Mouse (Mus musculus): ENCODE measurements around the gene Vsig10.
"Not testable (repeated sequence)": the region's sequence is repeated elsewhere in the genome, so short reads cannot be mapped to it uniquely, and the experiment has no call there.

Gene Vsig10

DNA sequence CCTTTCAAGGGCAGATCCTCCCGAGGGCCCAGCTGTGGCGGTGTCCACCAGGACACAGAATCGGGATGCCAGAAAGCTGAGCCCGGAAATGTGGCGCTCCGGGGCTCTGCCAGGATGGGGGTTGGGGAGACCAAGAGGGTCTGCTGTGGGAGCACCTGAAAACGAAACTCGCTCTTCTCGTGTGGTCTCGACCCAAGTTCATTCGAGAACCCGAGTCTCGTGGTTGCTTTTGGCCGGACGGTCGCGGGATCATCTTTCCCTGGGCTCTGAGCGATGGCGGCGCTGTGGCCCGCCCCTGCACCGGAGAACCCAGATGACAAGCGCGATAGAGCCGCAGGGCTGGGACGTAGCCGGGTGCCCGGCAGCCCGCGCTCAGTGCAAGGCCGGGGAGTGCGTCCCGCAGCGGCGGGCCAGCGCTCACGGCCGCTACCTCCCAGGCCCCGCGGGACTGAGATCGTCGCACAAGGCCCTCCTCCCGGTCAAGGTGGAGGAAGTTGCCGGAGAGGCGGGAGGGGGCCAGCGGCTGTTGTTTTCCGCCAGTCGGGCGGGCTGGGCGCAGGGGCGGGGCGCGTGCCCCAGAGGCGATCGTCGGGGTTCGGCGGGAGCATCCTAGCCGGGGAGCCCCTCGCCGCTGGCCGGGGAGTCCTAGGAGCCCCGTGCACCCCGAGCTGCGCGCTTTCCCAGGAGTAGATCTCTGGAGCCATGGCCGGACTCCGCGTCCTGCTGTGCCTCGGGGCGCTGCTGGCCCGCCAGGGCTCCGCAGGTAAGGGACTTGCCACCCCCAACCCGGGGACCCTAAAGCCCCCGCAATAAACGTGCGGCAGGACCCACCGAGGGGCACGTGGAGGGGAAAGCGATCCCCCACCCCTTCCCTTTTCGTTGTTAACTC lies at the start of gene Vsig10:
Gene Vsig10 (plus strand): TSS at position 343 of the 889 bp plus-strand sequence.
- peak; percentile 19 for DNase-seq (ENCODE audit: low spot score)

DNA sequence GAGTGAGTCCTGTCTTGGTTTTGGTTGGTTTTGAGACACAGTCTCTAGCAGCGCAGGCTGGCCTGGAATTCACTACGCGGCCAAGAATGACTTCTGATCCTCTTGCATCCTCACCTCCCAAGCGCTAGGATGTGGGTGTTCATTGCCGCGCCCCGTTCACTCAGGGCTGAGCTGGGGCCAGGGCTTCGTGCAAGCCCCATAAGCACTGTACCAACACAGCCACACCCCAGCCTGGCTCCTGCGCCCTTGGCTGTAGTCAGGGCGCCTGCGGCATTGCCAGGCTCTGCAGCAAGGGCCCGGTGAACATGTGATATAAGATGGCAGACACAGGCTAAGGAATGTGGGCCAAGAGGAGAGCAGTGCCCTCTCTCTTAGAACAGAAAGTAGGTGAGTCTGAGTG lies 49.5 kb upstream of the Vsig10 start:
- no peak for DNase-seq (ENCODE audit: low spot score)

DNA sequence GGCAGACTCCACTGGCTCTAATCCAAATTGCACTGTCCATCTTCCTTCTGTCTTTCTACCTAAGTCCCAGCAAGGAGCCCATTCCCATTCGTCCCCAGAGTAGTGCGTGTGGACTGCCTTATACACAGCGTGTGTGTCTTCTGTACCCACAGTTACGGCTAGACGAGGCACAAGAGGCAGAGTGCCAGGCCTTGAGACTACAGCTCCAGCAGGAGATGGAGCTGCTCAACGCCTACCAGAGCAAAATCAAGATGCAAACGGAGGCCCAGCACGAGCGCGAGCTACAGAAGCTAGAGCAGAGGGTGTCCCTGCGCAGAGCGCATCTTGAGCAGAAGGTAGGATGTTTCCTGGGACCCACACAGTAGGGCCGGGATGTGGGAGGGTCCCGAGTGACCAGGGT lies 46.9 kb upstream of the Vsig10 start:
- DNase-seq (ENCODE audit: low spot score): no peak

DNA sequence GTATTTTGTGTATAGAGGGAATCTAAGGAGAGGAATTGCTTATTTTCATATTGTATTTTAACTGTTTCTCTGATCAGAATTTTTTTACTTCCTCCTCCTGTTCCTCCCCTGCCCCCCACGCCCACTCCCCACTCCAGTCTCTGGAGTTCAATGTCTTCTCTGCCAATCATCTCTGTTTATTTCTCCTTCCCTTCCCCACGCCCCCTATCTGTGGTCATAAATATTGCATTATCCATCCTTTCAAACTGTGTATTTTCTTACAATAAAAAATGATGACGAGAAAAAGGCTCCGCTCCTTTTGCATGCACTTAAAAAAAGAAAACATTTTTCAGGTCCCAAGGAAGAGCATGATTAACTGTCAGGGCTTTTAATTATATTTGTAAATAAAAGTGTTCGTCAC lies 44.1 kb upstream of the Vsig10 start:
- no peak for DNase-seq (ENCODE audit: low spot score)

DNA sequence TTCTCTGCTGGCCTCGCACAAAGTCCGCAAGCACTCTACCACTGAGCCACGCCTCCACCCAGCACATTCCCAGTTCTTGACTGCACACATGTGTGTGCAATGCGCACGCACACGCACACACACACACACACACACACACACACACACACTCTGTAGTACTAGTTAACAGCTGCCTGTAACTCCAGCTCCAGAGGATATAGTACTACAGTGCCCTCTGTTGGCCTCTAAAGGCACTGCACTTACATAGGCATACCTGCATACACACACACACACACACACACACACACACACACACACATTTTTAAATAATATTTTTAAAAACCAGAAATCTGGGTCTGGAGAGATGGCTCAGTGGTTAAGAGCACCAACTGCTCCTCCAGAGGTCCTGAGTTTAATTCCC lies 41.1 kb upstream of the Vsig10 start:
- DNase-seq (ENCODE audit: low spot score): no peak

DNA sequence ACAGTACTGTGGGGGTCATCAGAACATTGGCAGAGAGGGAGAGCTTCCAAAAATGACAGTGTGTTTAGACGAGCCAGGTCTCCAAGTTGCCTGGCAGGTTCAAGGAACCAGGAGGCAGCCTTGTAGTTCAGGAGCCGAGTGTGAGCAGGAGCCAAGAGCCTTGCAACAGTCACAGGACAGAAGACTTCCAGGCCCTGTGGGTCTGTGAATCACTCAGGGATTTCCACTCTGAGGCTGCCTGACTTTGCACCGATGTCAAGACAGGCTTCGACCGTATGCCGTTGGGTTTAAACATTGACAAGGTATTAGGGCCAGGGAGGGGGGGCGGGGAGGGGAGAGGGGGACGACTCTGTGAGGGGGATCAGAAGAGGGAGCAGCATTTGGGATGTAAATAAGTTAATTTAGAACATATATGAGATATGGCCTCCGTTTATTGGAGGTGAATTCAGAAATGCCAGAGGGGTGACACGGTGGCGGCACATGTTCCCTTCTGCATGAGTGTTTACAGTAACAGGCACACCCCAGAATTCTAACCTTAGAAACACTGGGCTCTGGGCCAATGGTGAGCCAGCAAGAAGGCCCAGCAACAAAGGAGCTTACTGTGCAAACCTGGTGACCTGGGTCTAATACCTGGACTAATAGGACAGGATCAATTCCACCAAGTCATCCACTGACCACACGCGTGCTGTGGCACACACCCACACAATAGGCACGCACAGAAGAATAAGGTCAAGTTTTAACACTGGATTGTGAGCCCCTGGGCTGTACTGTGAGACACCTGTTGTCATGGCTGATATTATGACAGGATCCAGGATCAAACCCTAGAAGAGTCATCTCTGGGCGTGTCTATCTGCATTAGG lies 39.8 kb upstream of the Vsig10 start:
- no peak for DNase-seq (ENCODE audit: low spot score)

DNA sequence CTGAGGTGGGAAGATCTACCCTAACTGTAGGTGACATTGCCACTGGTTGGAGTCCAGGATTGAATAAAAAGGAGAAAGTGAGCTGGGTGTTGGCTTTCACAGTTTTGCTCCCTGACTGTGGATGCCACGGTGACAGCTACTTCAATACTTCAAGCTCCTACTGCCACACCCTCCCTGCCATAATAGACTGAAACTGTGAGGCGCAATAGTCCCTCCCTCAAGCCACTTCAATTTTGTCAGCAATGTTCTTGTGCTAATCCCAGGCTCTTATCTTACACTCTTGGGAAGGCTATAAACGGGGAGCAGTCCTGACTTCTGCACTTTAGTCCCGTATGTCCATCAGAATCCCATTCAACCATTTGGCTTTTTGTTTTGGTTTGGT lies 39.2 kb upstream of the Vsig10 start:
- no peak for DNase-seq (ENCODE audit: low spot score)

DNA sequence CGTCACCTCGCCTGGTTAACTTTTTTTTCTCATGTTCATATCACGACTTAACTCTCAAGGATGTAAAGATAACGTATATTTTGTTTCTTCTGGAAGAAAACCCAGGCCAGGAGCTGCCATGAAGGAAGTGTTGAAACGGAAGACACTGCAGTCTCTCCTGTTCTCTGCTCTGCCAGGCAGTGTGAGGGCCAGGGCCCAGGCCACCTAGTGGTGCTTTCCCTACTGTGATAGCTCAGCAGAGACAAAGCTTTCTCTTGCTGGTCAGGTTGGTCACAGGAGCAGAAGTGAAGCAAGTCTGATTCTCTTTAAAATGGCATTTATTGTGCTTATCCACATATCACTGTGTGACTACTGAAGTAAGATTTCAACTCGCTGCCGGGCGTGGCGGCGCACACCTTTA lies 37.3 kb upstream of the Vsig10 start:
- no peak for DNase-seq (ENCODE audit: low spot score)

DNA sequence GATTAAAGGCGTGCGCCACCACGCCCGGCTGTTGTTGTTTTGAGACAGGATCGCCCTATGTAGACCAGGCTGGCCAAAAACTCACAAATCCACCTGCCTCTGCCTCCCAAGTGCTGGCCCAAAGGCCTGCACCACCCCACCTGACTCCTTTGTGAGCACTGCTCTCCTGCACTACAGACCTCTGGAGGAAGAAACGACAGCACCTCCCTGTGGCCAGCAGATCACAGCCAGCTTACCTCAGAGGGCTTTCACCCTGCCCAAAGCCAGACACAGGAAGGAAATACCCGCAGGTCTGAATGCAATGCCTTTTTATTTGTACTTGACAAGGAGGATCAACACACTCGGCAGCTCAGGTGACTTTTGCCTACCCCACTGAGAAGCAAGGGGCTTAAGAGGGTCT lies 36.5 kb upstream of the Vsig10 start:
- no peak for DNase-seq (ENCODE audit: low spot score)

DNA sequence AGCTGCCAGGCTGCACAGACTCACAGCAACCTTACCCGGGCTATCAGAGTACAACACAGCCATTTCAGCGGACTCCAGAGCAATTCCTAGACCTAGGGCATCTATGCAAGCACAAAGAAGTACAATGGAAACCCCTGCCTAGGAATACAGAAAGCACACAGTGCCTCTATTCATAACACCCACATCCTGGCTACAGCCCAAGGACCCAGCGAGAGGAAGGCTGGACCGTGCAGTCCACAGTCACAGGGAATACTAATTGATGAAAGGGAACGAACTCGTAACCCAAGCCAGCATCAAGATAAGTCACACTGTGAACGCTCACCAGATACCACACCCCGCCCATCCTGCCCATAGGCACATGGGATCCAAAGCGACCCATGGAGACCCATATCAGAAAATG lies 34.9 kb upstream of the Vsig10 start:
- DNase-seq (ENCODE audit: low spot score): no peak

DNA sequence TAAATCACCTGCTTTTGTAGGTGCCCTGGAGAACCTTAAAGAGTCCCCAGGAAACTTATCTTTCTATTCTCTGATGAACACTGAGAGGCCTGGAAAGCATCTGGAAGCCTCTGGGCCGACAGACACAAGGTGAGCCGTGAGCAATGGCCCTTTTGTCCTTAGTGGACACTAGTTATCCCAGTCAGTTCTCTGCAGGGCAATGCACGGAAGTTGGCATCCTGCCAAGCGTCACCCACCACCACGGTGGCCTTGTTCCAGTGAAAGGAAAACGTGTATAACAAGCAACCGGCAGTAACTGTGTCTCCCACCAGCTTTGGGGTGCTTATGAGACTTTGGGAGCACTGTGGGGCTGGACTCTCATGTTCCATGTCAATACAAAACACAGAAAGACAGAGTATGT lies 34.2 kb upstream of the Vsig10 start:
- DNase-seq (ENCODE audit: low spot score): no peak

DNA sequence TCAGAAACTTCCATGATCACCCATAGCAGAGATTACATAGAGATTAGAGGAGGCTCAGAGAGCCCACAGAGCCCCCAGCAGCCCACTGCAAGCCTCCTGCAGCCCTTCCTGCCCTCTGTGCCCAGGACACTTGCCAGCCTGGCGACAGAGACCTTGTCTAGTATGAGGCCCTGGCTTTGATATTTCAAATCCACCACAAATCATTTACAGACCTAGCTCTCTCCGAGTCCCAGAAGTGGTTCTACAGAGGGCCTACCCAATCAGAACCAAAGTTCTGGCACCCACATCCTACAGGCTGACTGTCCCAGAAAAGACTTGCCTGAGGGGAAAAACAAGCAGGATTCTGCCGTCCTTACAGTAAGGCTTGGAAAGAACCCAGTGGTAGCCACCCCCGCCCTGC lies 33.6 kb upstream of the Vsig10 start:
- no peak for DNase-seq (ENCODE audit: low spot score)

DNA sequence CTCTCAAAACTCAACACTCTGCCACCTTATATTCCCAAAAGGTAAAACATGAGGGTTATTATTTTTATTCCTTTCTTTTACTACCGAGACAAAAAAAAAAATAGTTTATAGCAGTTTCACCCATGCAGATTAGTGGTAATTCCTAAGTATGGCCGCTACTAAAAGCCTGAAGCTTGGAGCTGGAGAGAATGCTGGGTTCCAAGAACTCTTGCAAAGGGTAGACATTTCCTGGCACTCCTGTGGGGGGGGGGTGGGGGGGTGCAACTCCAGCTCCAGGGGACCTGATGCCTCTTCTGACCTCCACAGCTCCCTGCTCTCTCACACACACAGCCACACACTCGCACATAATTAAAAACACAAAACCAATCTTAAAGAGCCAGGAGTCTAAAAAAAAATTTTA lies 32.6 kb upstream of the Vsig10 start:
- no peak for DNase-seq (ENCODE audit: low spot score)

DNA sequence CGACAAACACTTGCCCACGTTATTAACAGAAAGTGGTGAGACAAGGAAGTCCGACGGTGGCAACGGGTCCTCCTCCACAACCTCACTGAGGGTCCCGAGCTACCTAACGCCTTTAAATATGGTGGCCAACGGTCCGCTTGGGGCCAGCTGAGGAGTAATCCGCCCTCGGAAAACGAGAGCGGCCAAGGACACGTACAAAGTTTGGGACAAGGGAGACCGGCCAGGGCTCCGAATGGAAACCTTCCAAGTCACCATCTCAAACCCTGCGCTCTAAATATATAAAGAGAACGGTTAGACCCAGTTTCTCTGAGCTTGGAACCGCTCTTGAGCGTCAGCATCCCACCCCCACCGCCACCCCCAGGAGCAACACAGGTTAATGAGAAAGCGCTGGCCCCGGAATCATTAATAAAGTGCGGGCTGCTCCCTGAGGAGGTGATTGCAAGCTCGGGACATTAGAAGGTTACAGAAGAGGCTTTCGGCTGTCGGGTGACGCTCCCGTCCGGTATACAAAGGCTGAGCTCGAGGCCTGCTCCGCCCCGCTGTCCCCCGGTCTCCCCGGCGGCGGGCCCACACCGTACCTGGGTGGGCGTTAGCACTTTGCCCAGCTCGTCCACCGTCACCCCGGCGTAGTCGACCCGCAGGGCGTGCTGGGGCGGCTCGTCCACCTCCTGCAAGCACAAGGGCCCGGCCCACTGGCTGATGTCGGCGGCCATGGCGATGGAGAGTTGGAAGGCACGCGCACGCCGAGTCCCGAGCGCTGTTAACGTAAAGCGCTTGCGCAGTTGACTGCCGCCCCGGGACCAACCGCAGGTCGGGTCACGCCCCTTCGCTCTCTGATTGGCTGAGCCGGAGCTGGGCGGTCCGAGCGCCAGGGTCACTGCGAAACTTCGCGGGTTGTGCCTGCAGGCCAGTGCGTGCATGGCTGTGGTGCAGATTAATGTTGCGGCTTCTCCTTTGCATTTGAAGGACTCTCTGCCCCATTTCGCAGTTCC lies 31.8 kb upstream of the Vsig10 start, which contains the start of gene Pebp1:
Gene Pebp1 (minus strand): TSS at position 795 of the 992 bp plus-strand sequence.
- peak; percentile 92 for DNase-seq (ENCODE audit: low spot score)

DNA sequence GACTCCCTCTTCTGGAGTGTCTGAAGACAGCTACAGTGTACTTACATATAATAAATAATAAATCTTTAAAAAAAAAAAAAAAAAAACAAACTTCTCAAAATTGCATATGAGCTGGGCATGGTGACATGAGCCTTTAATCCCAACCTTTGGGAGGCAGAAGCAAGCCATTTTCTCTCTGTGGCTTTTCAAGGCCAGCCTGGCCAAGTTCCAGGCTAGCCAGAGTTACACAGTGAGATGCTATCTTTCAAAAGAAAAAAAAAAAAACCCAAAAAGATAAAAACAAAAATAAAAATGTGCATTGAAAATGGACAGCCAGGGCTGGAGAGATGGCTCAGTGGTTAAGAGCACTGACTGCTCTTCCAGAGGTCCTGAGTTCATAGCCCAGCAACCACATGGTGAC lies 29.2 kb upstream of the Vsig10 start:
- no peak for DNase-seq (ENCODE audit: low spot score)

DNA sequence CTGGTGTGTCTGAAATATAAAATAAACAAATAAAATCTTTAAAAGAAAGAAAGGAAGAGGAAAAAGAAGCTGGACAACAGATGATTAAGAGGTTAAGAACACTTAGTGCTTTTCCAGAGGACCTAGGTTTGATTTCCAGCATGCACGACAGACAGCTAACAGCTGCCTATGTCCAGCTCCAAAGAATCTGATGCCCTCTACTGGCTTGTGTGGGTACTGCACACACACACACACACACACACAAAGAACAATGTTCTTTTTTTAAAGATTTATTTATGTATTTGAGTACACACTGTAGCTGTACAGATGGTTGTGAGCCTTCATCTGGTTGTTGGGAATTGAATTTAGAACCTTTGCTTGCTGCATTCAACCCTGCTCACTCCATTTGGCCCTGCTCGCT lies 28.8 kb upstream of the Vsig10 start:
- no peak for DNase-seq (ENCODE audit: low spot score)

DNA sequence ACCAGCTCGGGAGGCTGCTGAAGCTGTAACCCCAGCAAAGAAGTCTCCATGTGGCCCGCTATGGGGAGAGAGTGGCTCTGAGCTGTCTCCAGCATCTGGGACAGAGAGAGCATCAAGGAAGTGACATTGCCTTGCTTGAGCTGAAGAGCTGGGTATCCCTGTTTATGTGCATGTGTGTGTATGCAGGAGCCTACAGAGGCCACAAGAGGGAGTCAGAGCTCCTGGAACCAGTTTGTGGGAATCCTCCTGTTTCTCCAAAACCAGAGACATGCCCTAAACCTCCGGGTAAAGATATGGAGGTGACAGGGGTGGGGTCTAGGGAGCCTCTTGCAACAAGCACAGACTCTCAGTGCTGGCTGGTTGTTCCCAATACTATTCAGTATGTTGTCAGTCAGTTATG lies 27.6 kb upstream of the Vsig10 start:
- no peak for DNase-seq (ENCODE audit: low spot score)

DNA sequence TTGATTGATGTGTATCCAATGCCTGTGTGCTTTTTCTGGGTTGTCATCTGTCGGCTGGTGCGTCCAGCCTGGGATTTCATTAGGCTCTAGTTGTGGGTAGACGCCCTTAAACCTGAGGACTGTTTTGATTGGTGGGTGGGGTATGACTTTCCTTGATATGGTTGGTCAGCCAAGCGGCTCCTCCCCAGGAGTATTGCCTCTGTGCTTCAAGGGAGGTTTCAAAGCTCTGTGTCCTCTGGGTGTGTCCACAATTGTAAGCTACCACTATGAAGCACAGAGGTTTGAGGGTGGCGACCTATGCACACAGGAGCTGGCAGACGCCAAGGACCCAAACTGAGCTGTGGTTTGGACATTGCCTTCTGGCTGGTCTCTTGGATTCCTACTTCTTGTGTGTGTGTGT lies 26.3 kb upstream of the Vsig10 start:
- DNase-seq (ENCODE audit: low spot score): no peak

DNA sequence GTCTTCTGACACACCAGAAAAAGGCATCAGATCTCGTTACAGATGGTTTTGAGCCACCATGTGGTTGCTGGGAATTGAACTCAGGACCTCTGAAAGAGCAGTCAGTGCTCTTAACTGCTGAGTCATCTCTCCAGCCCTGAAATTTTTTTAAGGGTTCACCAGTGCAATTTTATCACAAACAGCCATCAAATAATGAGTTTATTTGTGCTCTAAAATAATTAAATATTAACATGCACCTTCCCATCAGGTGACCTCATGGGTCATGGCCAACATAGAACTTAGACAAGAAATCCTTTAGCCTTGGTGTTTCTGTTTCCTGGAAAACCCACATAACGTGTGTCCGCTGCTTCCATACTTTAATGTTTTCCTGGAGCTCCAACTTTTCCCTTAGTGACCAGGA lies 25.1 kb upstream of the Vsig10 start:
- not testable (repeated sequence) for DNase-seq (ENCODE audit: low spot score)

DNA sequence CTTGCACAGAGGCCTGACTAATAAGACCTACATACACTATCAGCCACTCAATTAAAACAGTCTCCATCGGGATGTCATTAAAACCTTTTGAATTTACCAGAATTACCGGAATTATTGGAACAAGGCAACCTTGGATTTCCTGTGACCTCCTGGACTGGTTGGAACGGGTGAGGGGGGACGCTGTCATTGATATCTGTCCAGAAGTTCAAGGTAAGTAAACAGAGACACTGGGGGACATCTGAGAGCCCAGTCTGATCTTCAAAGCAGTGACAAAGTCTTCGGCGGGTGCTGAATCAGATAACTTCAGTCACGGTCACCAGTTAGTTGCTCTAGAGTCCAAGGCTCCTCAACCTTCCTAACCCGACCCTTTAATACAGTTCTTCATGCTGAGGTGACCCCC lies 23.9 kb upstream of the Vsig10 start:
- no peak for DNase-seq (ENCODE audit: low spot score)

DNA sequence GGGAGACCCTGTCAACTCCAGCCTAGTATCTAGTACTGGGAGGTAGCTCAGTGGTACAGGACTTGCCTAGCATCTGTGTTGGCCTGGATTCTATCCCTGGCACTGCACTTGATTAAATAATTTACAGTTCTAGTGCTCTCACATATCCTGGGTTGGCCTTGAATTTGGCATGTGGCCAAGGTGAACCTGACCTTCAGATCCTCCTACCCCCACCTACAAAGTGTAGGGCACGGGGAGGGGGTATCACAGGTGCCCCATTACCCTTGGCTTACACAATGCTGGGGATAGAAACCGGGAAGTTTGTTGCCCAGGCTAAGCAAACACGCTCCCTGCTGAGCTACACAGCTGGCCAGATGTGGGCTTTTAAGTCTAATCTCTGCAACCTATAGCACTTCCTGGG lies 16.0 kb upstream of the Vsig10 start:
- DNase-seq (ENCODE audit: low spot score): no peak

Data from T-cell, adult 2 months (primary cell).